Mouse (Mus musculus): ENCODE data around the gene Vmn1r93.
"Not testable (repeated sequence)": the region's sequence is repeated elsewhere in the genome, so short reads cannot be mapped to it uniquely, and the experiment has no call there.

GRCm38 (mm10) chr7:20122479-20122878, 16.4 kb downstream of the Vmn1r93 start, which contains the start of gene Gm16442:
- not testable (repeated sequence) for TF ChIP-seq CTCF, POLR2A (IDR thresholded peaks at IDR 0.05; ENCODE audit: insufficient read depth, low read depth, low read length)

Measured in olfactory bulb, adult 2 months (tissue).